Mouse (Mus musculus) retina, postnatal 7 days (tissue): Measurements from ENCODE around the gene Tet1.

ENCODE experiments used
- DNase-seq: peaks from one replicate; pipeline ENCODE4 v3.0.0-alpha.2; 2012; ENCODE audit warnings: low read depth, low spot score

The Tet1 gene

GRCm38 (mm10) chr10:62892549-62893232 is 16.1 kb downstream of the Tet1 start:
- DNase-seq: no peak

GRCm38 (mm10) chr10:62891025-62891424 is 17.8 kb downstream of the Tet1 start:
- no peak for DNase-seq

- no peak for DNase-seq
Measured at GRCm38 (mm10) chr10:62886799-62887591, 21.8 kb downstream of the Tet1 start.

GRCm38 (mm10) chr10:62885969-62886798 is 22.6 kb downstream of the Tet1 start:
- DNase-seq: no peak

DNA sequence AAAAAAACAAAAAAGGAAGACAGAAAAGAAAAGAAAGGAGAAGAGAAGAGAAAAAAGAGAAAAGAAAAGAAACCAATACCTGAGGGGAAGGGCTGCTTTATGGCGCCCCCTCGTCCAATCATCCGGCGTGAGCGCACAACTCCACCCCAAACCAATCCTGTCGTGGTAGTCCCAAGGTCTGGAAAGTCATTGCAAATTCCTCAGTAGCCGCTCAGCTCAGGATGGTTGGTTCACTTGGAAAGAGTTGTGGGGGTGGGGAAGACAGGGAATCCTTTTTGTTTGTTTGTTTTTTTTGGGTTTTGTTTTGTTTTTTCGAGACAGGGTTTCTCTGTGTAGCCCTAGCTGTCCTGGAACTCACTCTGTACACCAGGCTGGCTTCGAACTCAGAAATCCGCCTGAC is 23.3 kb downstream of the Tet1 start:
- DNase-seq: no peak

- no peak for DNase-seq
Measured at GRCm38 (mm10) chr10:62884517-62884916, 24.3 kb downstream of the Tet1 start.

DNA sequence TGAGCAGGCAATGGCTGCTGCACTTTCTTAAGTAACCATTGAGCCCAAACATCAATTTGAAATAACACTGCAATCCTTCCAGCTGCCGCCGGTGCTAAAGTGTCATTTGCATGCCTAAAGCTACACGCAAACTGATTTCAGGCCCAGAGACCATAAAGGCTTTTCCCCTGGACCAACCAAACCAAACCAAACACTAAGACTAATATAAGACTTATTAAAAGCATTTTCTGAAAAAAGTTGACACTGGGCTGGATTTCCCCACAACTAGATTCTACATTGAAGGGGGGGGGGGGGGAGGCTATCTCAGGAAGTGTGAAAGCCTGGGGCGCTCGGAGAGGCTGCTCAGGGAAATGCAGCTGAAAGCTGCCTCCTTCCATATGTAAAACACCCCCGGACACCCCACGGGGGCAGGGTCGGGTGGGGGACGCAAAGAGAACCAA is 24.8 kb downstream of the Tet1 start:
- no peak for DNase-seq

GRCm38 (mm10) chr10:62881211-62881610 is 27.6 kb downstream of the Tet1 start:
- DNase-seq: no peak

GRCm38 (mm10) chr10:62878056-62878455 is 30.7 kb downstream of the Tet1 start:
- no peak for DNase-seq

GRCm38 (mm10) chr10:62875565-62875964 is 33.2 kb downstream of the Tet1 start:
- no peak for DNase-seq

GRCm38 (mm10) chr10:62874828-62875227 is 34.0 kb downstream of the Tet1 start:
- no peak for DNase-seq

DNA sequence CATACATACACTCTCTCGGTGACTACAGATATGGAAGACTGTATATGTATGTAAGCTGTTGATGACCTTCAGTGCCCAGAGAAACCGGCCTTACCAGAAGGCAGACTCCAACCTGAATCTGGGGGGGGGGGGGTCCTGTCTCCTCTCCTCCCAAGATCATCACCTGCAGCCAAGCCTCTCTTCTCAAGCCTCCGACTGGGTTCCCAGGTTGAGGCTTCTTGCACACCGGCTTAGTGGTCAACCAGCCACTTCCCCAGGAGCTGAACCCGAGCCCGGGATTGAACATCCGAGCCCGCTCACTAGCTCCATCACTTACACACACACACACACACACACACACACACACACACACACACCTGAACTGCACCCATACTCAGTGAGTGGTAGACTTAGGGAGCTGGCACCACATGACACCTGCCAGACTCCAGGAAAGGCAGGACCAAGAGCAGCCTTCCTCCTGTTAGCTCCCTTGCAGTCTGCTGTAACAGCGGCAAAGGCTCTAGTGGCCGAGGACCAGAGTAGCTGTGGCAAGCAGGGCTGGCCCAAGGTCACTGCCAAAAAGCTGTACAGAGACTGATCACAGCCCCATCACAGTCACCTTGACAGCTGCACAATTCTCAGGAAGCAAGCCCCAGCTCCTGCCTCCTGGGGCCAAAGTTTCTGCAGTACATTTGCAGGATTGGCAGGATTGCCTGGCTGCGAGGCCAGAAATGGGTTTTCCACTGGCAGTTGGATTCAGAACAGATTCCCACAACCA is 42.6 kb downstream of the Tet1 start:
- no peak for DNase-seq

DNA sequence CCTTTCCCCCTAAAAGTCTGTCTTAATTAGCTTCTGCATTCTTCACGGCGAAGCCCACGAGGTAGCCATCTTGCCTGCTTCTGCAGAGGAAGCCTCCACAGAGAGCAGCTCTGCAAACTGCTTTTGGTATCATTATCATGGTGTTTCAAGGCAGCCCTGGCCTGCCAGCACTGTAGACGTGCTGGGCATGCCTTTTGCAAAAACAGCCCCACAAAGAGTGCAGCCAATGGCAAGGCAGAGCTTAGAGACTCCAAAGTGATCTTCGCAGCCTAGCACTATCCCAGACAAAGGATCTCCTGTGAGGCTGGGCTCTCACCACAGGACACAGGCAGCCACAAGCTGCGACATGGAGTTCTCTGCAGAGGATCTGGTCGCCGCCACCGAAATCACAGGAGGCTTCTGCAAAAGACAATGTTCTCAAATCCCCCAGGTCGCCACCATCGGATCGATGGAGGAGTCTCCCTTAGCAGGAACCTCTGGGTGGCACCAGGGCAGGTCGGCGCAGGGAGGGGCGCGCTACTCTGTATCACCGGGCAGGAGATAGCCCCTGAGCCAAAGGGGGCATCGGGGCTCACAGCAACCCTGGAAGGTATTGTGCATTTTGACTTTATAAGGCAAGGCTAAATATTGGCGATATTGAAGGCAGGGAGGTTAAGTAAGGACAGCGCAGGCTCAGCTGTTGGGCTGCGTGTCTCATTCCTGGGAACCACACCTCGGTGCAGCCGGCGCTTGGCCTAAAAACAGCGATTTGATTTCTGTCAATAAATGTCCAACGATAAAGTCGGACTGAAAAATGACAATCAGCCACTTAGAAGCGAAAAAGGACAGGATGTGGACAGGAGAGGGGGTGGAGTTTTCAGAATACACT is 43.4 kb downstream of the Tet1 start:
- peak; percentile 56 for DNase-seq

- no peak for DNase-seq
Measured at GRCm38 (mm10) chr10:62863563-62863962, 45.2 kb downstream of the Tet1 start.

GRCm38 (mm10) chr10:62862435-62862834 is 46.4 kb downstream of the Tet1 start:
- DNase-seq: no peak

DNA sequence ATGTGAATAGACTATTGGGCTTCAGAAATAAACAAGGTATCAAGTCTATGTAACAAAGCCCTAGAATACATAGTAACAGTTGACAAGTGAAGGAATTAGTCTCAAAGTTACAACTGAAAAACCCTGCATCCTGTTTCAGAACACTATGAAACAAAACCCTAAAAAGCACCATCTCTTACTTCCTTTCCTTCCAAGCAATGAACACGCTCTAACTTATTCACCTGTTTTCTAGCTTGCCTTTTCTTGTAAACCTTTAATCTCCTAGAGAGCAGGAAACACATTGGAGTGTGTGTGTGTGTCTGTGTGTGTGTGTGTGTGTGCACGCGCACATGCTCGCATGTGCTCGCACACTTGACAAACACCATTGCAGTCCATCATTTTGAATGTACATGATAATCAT is 49.8 kb downstream of the Tet1 start:
- DNase-seq: no peak

DNA sequence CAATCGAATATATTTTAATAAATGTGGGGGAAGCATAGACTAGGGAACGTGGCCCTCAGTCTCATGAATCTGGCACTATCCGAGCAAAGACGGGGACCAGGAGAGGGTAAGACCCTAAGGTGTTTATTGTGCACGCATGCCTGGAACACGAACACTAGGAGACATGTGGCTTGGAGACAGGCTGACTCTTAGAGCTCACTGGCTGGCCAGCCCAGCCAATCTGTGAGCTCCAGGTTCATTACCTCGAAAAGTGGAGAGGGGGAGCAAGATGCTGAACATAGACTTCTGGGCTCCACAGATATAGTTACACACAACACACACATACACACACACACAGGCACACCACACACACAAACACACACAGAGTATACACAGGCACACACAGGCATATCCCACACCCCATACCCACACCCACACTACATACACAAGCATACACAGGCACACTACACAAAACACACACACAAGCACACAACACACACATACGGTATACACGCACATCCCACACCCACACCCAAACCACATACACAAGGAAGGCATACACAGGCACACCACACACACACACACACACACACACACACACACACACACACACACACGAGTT is 52.0 kb downstream of the Tet1 start:
- DNase-seq: no peak

- DNase-seq: no peak
Measured at GRCm38 (mm10) chr10:62854992-62855391, 53.8 kb downstream of the Tet1 start.

DNA sequence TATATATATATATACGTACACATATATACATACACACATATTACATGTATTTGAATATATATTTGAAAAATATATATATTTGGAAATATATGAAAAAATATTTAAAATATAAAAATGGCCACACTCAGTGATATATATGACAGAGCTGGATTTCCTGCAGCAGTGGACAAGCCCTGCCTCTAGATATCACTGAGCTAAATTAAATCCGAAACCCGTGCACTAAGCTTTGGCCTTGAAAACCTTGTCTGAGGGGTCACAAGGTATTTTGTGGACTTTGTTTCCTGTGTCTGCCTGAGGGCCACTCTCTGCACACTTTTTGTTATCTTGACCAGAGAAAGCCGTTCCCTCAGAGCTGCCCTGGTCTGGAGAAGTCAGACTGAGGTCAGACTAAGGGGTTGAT is 54.2 kb downstream of the Tet1 start:
- DNase-seq: no peak

GRCm38 (mm10) chr10:62851578-62851977 is 57.2 kb downstream of the Tet1 start:
- DNase-seq: no peak
